Mouse (Mus musculus): Measurements from ENCODE around the gene Sox15. TPM values are rescaled to one million over a fixed set of nuclear protein-coding genes. Genes with fewer than 3 reads are reported as not detected.

The Sox15 gene
- total RNA-seq, 1 experiment: 6.6 TPM

- DNase-seq (ENCODE audit: low read depth, low spot score): no peak
- in situ Hi-C loops (cut with MboI; ENCODE audit: low sequenced_read_pairs in 2 of 2, unreplicated experiment in 2 of 2): no loop called here
- H3K36me3 ChIP-seq (ENCODE audit: control insufficient read depth, insufficient read depth, low read length, poor library complexity, severe bottlenecking): peaks cover 64% of the 10 kb centered on the region
- H3K4me1 ChIP-seq (ENCODE audit: control insufficient read depth in 2 of 2, insufficient read depth in 2 of 2, low read length in 2 of 2, poor library complexity in 1 of 2): peaks cover 0 to 2% of the 10 kb centered on the region in 2 experiments; a peak in 1 of 4 replicates
- H3K4me3 ChIP-seq (ENCODE audit: insufficient read depth in 1 of 2, low read depth in 1 of 2, low read length in 2 of 2, poor library complexity in 1 of 2, severe bottlenecking in 1 of 2): no peak overlapping the region
- H3K9me3 ChIP-seq (ENCODE audit: control insufficient read depth, insufficient read depth, low read depth, low read length): no peaks in the 10 kb centered on the region
- no peak overlapping the region for H3K27ac ChIP-seq (ENCODE audit: insufficient read depth, low read depth, low read length, poor library complexity, severe bottlenecking)
- TF ChIP-seq ZNF384 (IDR thresholded peaks at IDR 0.05; ENCODE audit: low read depth, low read length): no peak
- no peak for TF ChIP-seq HCFC1 (IDR thresholded peaks at IDR 0.05; ENCODE audit: borderline replicate concordance, insufficient read depth, low read length)
- no peak for TF ChIP-seq CHD2 (IDR thresholded peaks at IDR 0.05; ENCODE audit: low read depth, low read length)
- TF ChIP-seq MAFK (IDR thresholded peaks at IDR 0.05; ENCODE audit: insufficient read depth, low read depth, low read length): no peak
- no peak for TF ChIP-seq ZC3H11A (IDR thresholded peaks at IDR 0.05; ENCODE audit: borderline replicate concordance, low read depth, low read length)
- H3K9ac ChIP-seq (ENCODE audit: insufficient read depth, low read depth, low read length, poor library complexity, severe bottlenecking): no peak overlapping the region
These were observed 9.3 kb upstream of the Sox15 start for GRCm38 (mm10) chr11:69645860-69646259.

- Histone ChIP-seq H3K9ac (ENCODE audit: insufficient read depth, low read depth, low read length, poor library complexity, severe bottlenecking) (no peak overlapping the region), H3K36me3 (ENCODE audit: control insufficient read depth, insufficient read depth, low read length, poor library complexity, severe bottlenecking) (peaks cover 59% of the 10 kb centered on the region), H3K4me3 (ENCODE audit: insufficient read depth in 1 of 2, low read depth in 1 of 2, low read length in 2 of 2, poor library complexity in 1 of 2, severe bottlenecking in 1 of 2) (no peak overlapping the region), H3K4me1 (ENCODE audit: control insufficient read depth in 2 of 2, insufficient read depth in 2 of 2, low read length in 2 of 2, poor library complexity in 1 of 2) (peaks cover 3 to 13% of the 10 kb centered on the region in 2 experiments; a peak in 3 of 4 replicates), H3K9me3 (ENCODE audit: control insufficient read depth, insufficient read depth, low read depth, low read length) (no peaks in the 10 kb centered on the region), H3K27ac (ENCODE audit: insufficient read depth, low read depth, low read length, poor library complexity, severe bottlenecking) (no peak overlapping the region)
- TF ChIP-seq MAFK (IDR thresholded peaks at IDR 0.05; ENCODE audit: insufficient read depth, low read depth, low read length) (no peak), ZNF384 (IDR thresholded peaks at IDR 0.05; ENCODE audit: low read depth, low read length) (no peak), ZC3H11A (IDR thresholded peaks at IDR 0.05; ENCODE audit: borderline replicate concordance, low read depth, low read length) (no peak), HCFC1 (IDR thresholded peaks at IDR 0.05; ENCODE audit: borderline replicate concordance, insufficient read depth, low read length) (no peak), CHD2 (IDR thresholded peaks at IDR 0.05; ENCODE audit: low read depth, low read length) (no peak)
- DNase-seq (ENCODE audit: low read depth, low spot score): no peak
- in situ Hi-C loops (cut with MboI; ENCODE audit: low sequenced_read_pairs in 2 of 2, unreplicated experiment in 2 of 2): loop anchor here in 1 of 2 experiments (10.0 kb wide), 1 partner anchor 61 kb away; no protein-coding TSS in a partner anchor
These were observed 1.7 kb upstream of the Sox15 start for GRCm38 (mm10) chr11:69653399-69653798.

- peaks cover 3 to 17% of the 10 kb centered on the region in 2 experiments; a peak in 3 of 4 replicates for H3K4me1 ChIP-seq (ENCODE audit: control insufficient read depth in 2 of 2, insufficient read depth in 2 of 2, low read length in 2 of 2, poor library complexity in 1 of 2)
- H3K27ac ChIP-seq (ENCODE audit: insufficient read depth, low read depth, low read length, poor library complexity, severe bottlenecking): peak overlapping the region; percentile 88
- peak overlapping the region; percentile 71 to 76 for H3K4me3 ChIP-seq (ENCODE audit: insufficient read depth in 1 of 2, low read depth in 1 of 2, low read length in 2 of 2, poor library complexity in 1 of 2, severe bottlenecking in 1 of 2)
- no peaks in the 10 kb centered on the region for H3K9me3 ChIP-seq (ENCODE audit: control insufficient read depth, insufficient read depth, low read depth, low read length)
- in situ Hi-C loops (cut with MboI; ENCODE audit: low sequenced_read_pairs in 2 of 2, unreplicated experiment in 2 of 2): loop anchor here in 1 of 2 experiments (10.0 kb wide), 1 partner anchor 60 kb away; no protein-coding TSS in a partner anchor
- H3K36me3 ChIP-seq (ENCODE audit: control insufficient read depth, insufficient read depth, low read length, poor library complexity, severe bottlenecking): peaks cover 55% of the 10 kb centered on the region
- H3K9ac ChIP-seq (ENCODE audit: insufficient read depth, low read depth, low read length, poor library complexity, severe bottlenecking): peak overlapping the region; percentile 78
- no peak for TF ChIP-seq ZNF384 (IDR thresholded peaks at IDR 0.05; ENCODE audit: low read depth, low read length)
- TF ChIP-seq ZC3H11A (IDR thresholded peaks at IDR 0.05; ENCODE audit: borderline replicate concordance, low read depth, low read length): no peak
- TF ChIP-seq HCFC1 (IDR thresholded peaks at IDR 0.05; ENCODE audit: borderline replicate concordance, insufficient read depth, low read length): no peak
- no peak for TF ChIP-seq CHD2 (IDR thresholded peaks at IDR 0.05; ENCODE audit: low read depth, low read length)
- no peak for TF ChIP-seq MAFK (IDR thresholded peaks at IDR 0.05; ENCODE audit: insufficient read depth, low read depth, low read length)
- peak; percentile 71 for DNase-seq (ENCODE audit: low read depth, low spot score)
These were observed 354 bp upstream of the Sox15 start for GRCm38 (mm10) chr11:69654760-69655159.

- in situ Hi-C loops (cut with MboI; ENCODE audit: low sequenced_read_pairs in 2 of 2, unreplicated experiment in 2 of 2): loop anchor here in 1 of 2 experiments (10.0 kb wide), 1 partner anchor 59 kb away; no protein-coding TSS in a partner anchor
- Histone ChIP-seq H3K4me1 (ENCODE audit: control insufficient read depth in 2 of 2, insufficient read depth in 2 of 2, low read length in 2 of 2, poor library complexity in 1 of 2) (peaks cover 3 to 14% of the 10 kb centered on the region in 2 experiments; a peak in 3 of 4 replicates), H3K4me3 (ENCODE audit: insufficient read depth in 1 of 2, low read depth in 1 of 2, low read length in 2 of 2, poor library complexity in 1 of 2, severe bottlenecking in 1 of 2) (peak overlapping the region; percentile 71 to 76), H3K27ac (ENCODE audit: insufficient read depth, low read depth, low read length, poor library complexity, severe bottlenecking) (peak overlapping the region; percentile 88; the same call in 1 of the 2 replicates), H3K9ac (ENCODE audit: insufficient read depth, low read depth, low read length, poor library complexity, severe bottlenecking) (peak overlapping the region; percentile 81), H3K9me3 (ENCODE audit: control insufficient read depth, insufficient read depth, low read depth, low read length) (no peaks in the 10 kb centered on the region), H3K36me3 (ENCODE audit: control insufficient read depth, insufficient read depth, low read length, poor library complexity, severe bottlenecking) (peaks cover 44% of the 10 kb centered on the region)
- no peak for DNase-seq (ENCODE audit: low read depth, low spot score)
- no peak for TF ChIP-seq ZC3H11A (IDR thresholded peaks at IDR 0.05; ENCODE audit: borderline replicate concordance, low read depth, low read length)
- TF ChIP-seq MAFK (IDR thresholded peaks at IDR 0.05; ENCODE audit: insufficient read depth, low read depth, low read length): no peak
- no peak for TF ChIP-seq HCFC1 (IDR thresholded peaks at IDR 0.05; ENCODE audit: borderline replicate concordance, insufficient read depth, low read length)
- TF ChIP-seq ZNF384 (IDR thresholded peaks at IDR 0.05; ENCODE audit: low read depth, low read length): no peak
- TF ChIP-seq CHD2 (IDR thresholded peaks at IDR 0.05; ENCODE audit: low read depth, low read length): no peak
These were observed 946 bp downstream of the Sox15 start for GRCm38 (mm10) chr11:69656065-69656455.

All from ES-E14 (cell line).